ENCODE assay signal across 8 mouse cellular contexts in the genomic region with DNA sequence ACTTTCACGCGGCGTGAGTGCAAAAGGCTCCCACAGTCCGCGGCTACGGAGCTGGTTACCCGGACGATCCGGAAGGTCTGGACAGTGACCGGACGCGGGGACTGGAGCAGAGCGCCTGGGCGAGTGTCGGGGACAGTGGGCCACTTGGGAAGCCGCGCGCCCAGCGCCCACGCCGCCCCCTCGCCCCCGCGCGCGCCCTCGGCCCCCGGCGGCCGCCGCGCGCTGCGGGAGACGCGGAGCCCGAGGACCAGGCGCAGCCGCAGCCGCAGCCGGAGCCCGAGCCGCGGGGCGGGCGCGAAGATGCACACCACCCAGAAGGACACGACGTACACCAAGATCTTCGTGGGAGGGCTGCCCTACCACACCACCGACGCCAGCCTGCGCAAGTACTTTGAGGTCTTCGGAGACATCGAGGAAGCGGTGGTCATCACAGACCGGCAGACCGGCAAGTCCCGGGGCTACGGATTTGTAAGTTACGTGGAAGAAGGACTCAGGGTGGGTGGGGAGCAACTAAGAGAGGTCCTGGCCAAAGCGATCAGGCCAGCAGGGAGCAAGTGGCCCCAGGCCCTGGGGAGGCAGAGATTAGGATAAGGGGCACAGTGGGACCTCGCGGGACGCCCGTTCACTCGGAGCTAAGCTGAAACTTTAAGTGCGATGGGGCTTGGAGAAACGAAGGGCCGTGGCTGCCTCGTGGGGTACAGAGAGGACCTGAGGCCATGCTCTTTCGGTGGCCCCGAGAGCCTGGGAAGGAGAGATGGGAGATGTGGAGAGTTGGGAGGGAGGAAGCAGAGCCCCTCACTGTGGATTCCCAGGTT. TPM values are rescaled to one million over a fixed set of nuclear protein-coding genes. Genes with fewer than 3 reads are reported as not detected.
DNase-seq lines count a peak whose midpoint lies in the region; ATAC-seq and TF ChIP-seq lines count a peak whose summit lies in the region.

No protein-coding gene starts in this region.

- ATAC-seq in common myeloid progenitor, adult 5-6 weeks (replicated peaks; ENCODE audit: low read depth, poor library complexity, severe bottlenecking) = 0 out of 2 replicates have a peak, but pooled peaks have one; percentile 42
- ATAC-seq in limb, embryonic 14.5 days (ENCODE audit: low FRiP score, low read depth) = peak; percentile 25
- ATAC-seq in neural tube, embryonic 13.5 days (ENCODE audit: low read depth) = peak; percentile 74
- ATAC-seq in erythroblast, adult 5-6 weeks (replicated peaks; ENCODE audit: low FRiP score, poor library complexity, severe bottlenecking) = no peak

- H3K4me1 ChIP-seq in heart, adult 2 months (ENCODE audit: control insufficient read depth, insufficient read depth, low read length) = no peaks in the 10 kb centered on the region
- H3K4me1 ChIP-seq in E14TG2a.4 (replicated peaks; ENCODE audit: low read depth, low read length) = peaks cover 16% of the 10 kb centered on the region
- H3K4me1 ChIP-seq in limb, embryonic 14.5 days (ENCODE audit: control insufficient read depth, insufficient read depth, low read length) = no peaks in the 10 kb centered on the region
- H3K4me1 ChIP-seq in neural tube, embryonic 13.5 days (replicated peaks) = peaks cover 20% of the 10 kb centered on the region

- peak overlapping the region; percentile 97 for H3K9ac ChIP-seq in heart, adult 2 months (ENCODE audit: low read depth, low read length)
- H3K9ac ChIP-seq in limb, embryonic 14.5 days (ENCODE audit: low read depth, low read length, severe bottlenecking) = peak overlapping the region; percentile 61
- H3K9ac ChIP-seq in neural tube, embryonic 13.5 days = peak overlapping the region; percentile 87

- peak; percentile 23 to 37 for DNase-seq in heart, adult 2 months
- no peak for DNase-seq in heart, postnatal 14 days
- peak; percentile 27 for DNase-seq in heart, postnatal 4 days
- DNase-seq in limb, embryonic 14.5 days (ENCODE audit: low spot score) = no peak

- H3K4me2 ChIP-seq in limb, embryonic 14.5 days (replicated peaks; ENCODE audit: low read depth, low read length, severe bottlenecking) = peak overlapping the region; percentile 94
- H3K4me2 ChIP-seq in neural tube, embryonic 13.5 days = peak overlapping the region; percentile 94

- TF ChIP-seq POLR2A in heart, adult 2 months (IDR thresholded peaks at IDR 0.05; ENCODE audit: insufficient read depth, low read depth, low read length) = no peak
- TF ChIP-seq POLR2A in limb, embryonic 14.5 days (IDR thresholded peaks at IDR 0.05; ENCODE audit: borderline replicate concordance, extremely low read depth, insufficient read depth, insufficient read length) = no peak

- peak overlapping the region; percentile 57 for H3K4me3 ChIP-seq in heart, adult 2 months
- peak overlapping the region; percentile 71 for H3K4me3 ChIP-seq in E14TG2a.4 (replicated peaks; ENCODE audit: low read length)
- H3K4me3 ChIP-seq in limb, embryonic 14.5 days (replicated peaks; ENCODE audit: low read length) = peak overlapping the region; percentile 56
- peak overlapping the region; percentile 76 for H3K4me3 ChIP-seq in neural tube, embryonic 13.5 days

- WGBS in heart, adult 2 months = 1% methylated on average over 73 of the region's 73 CpGs
- 1% methylated on average over 61 of the region's 73 CpGs for WGBS in limb, embryonic 14.5 days
- WGBS in neural tube, embryonic 13.5 days = under 1% methylated on average over 73 of the region's 73 CpGs

- H3K27ac ChIP-seq in heart, adult 2 months = peak overlapping the region; percentile 92
- no peak overlapping the region for H3K27ac ChIP-seq in limb, embryonic 14.5 days (replicated peaks; ENCODE audit: low read depth, low read length)
- peak overlapping the region; percentile 69 for H3K27ac ChIP-seq in neural tube, embryonic 13.5 days (replicated peaks)

- intact Hi-C loops in heart, adult 2 months (cut with DNase I) = no loop called here
- intact Hi-C loops in heart, postnatal 14 days (cut with DNase I) = no loop called here

- H3K79me2 ChIP-seq in heart, adult 2 months (replicated peaks; ENCODE audit: control insufficient read depth, insufficient read depth, low read length) = no peaks in the 10 kb centered on the region

- TF ChIP-seq CTCF in heart, adult 2 months (IDR thresholded peaks at IDR 0.05) = no peak
- TF ChIP-seq CTCF in E14TG2a.4 (conservative IDR thresholded peaks at IDR 0.05; ENCODE audit: low read length) = no peak

- TF ChIP-seq EP300 in heart, adult 2 months (IDR thresholded peaks at IDR 0.05; ENCODE audit: insufficient read depth, low read depth, low read length) = no peak

- H3K36me3 ChIP-seq in heart, adult 2 months (ENCODE audit: control insufficient read depth, insufficient read depth, low read length) = peaks cover 3% of the 10 kb centered on the region
- no peaks in the 10 kb centered on the region for H3K36me3 ChIP-seq in E14TG2a.4 (ENCODE audit: insufficient read depth, low read length)
- no peaks in the 10 kb centered on the region for H3K36me3 ChIP-seq in limb, embryonic 14.5 days (ENCODE audit: control insufficient read depth, insufficient read depth, low read length)
- H3K36me3 ChIP-seq in neural tube, embryonic 13.5 days = no peaks in the 10 kb centered on the region

- no peaks in the 10 kb centered on the region for H3K27me3 ChIP-seq in heart, adult 2 months (ENCODE audit: control insufficient read depth, insufficient read depth, low read length)
- H3K27me3 ChIP-seq in E14TG2a.4 (ENCODE audit: insufficient read depth, low read length) = peaks cover 50% of the 10 kb centered on the region
- 0 out of 2 replicates have a peak, but pooled peaks cover 6% of the 10 kb centered on the region for H3K27me3 ChIP-seq in limb, embryonic 14.5 days (ENCODE audit: control insufficient read depth, insufficient read depth, low read length)
- peaks cover 6% of the 10 kb centered on the region; the same call in 1 of the 2 replicates for H3K27me3 ChIP-seq in neural tube, embryonic 13.5 days

- H3K9me3 ChIP-seq in E14TG2a.4 (ENCODE audit: low read length) = no peaks in the 10 kb centered on the region
- H3K9me3 ChIP-seq in limb, embryonic 14.5 days (ENCODE audit: control insufficient read depth, low read length) = no peaks in the 10 kb centered on the region
- no peaks in the 10 kb centered on the region for H3K9me3 ChIP-seq in neural tube, embryonic 13.5 days

RNA-seq across cellular contexts. Expression of a gene that starts 0.7 kb away (rescaled TPM):
- 100 to 1,000 TPM; 176 to 182 TPM for total RNA-seq in heart, adult 2 months (2021)
- polyA plus RNA-seq in heart, adult 2 months (2012; rRNA removed) = 225 and 252 TPM in 2 replicates
- 100 to 1,000 TPM; 223 to 227 TPM for total RNA-seq in heart, postnatal 14 days (2021)
- not detected in 2 replicates for total RNA-seq in common myeloid progenitor, adult 5-6 weeks (2017)
- total RNA-seq in heart, postnatal 4 days (2021) = 100 to 1,000 TPM; 262 to 288 TPM
- 27.1 and 37.4 TPM in 2 replicates for polyA plus RNA-seq in limb, embryonic 14.5 days (2012; rRNA removed)
- 11.7 and 12.8 TPM in 2 replicates for polyA plus RNA-seq in limb, embryonic 14.5 days (2014; fragmentation: Nextera tagmentation; extraction: Ambion mirVana)
- 2.1 and 2.4 TPM in 2 replicates for polyA plus RNA-seq in neural tube, embryonic 13.5 days (2015; fragmentation: Nextera tagmentation; extraction: Ambion mirVana)
- total RNA-seq in erythroblast, adult 5-6 weeks (2015; ENCODE audit: low replicate concordance) = not detected in 2 replicates
- not detected in 2 replicates for total RNA-seq in erythroblast, adult 5-6 weeks (2017; ENCODE audit: low replicate concordance)

Comparison
In these comparisons a context has a peak if more than half of its experiments do, and no peak if none do; other contexts are left out.
1. DNase-seq: peak in heart, adult 2 months (2 of 2) and heart, postnatal 4 days (single experiment); none in heart, postnatal 14 days (0 of 2) and limb, embryonic 14.5 days (single experiment).
2. RNA of a gene that starts 0.7 kb away (total RNA-seq): 262 to 288 TPM in heart, postnatal 4 days, 223 to 227 TPM in heart, postnatal 14 days and 176 to 182 TPM in heart, adult 2 months; not detected in common myeloid progenitor, adult 5-6 weeks and not detected in erythroblast, adult 5-6 weeks; every median in the first group is over 100 times any median in the second.
3. Peak in every context shown above with its lines, with median percentiles within 50 percentile points of each other: H3K4me3 ChIP-seq and H3K9ac ChIP-seq.